Mouse (Mus musculus) midbrain, embryonic 16.5 days (tissue): ENCODE measurements around the gene Pnldc1. TPM values are rescaled to one million over a fixed set of nuclear protein-coding genes. Genes with fewer than 3 reads are reported as not detected.
A peak's percentile ranks its signal among the peaks of the same experiment; 100 is the strongest.
"Not testable (repeated sequence)": the region's sequence is repeated elsewhere in the genome, so short reads cannot be mapped to it uniquely, and the experiment has no call there.

ENCODE experiments used
- ATAC-seq: fragments of 200-750 bp; cut with Nextera tagmentation; 2 replicates; pipeline ENCODE4 v1.8.0; 2017; ENCODE audit warnings: moderate TSS enrichment
- H3K27ac ChIP-seq: fragments of 300-500 bp; sonication (generic); 2 replicates; pipeline ENCODE4 v1.5.1; 2014; ENCODE audit warnings: mild to moderate bottlenecking, low read length, mixed read lengths
- H3K27me3 ChIP-seq: fragments of 300-500 bp; sonication (generic); 2 replicates; pipeline ENCODE4 v1.6.1; 2014; ENCODE audit warnings: low read depth, low read length, mixed read lengths; ENCODE audit not compliant: control insufficient read depth, insufficient read depth
- H3K36me3 ChIP-seq: fragments of 300-500 bp; sonication (generic); 2 replicates; pipeline ENCODE4 v1.6.1; 2014; ENCODE audit warnings: mild to moderate bottlenecking, low read length, moderate library complexity, mixed read lengths; ENCODE audit not compliant: control insufficient read depth, insufficient read depth
- H3K4me1 ChIP-seq: fragments of 300-500 bp; sonication (generic); 2 replicates; pipeline ENCODE4 v1.6.1; 2014; ENCODE audit warnings: mild to moderate bottlenecking, low read length, mixed read lengths; ENCODE audit not compliant: control insufficient read depth, insufficient read depth
- H3K4me2 ChIP-seq: fragments of 300-500 bp; sonication (generic); 2 replicates; pipeline ENCODE4 v1.6.1; 2014; ENCODE audit warnings: mild to moderate bottlenecking, low read length, mixed read lengths
- H3K4me3 ChIP-seq: fragments of 300-500 bp; sonication (generic); 2 replicates; pipeline ENCODE4 v1.5.1; 2014; ENCODE audit warnings: low read depth, mild to moderate bottlenecking, low read length, moderate library complexity, mixed read lengths
- H3K9ac ChIP-seq: fragments of 300-500 bp; sonication (generic); 2 replicates; pipeline ENCODE4 v1.6.1; 2014; ENCODE audit warnings: low read depth, low read length, mixed read lengths
- H3K9me3 ChIP-seq: fragments of 300-500 bp; sonication (generic); replicated peaks from 2 replicates; pipeline ENCODE4 v1.6.1; 2014; ENCODE audit warnings: mild to moderate bottlenecking, low read length, mixed read lengths; ENCODE audit not compliant: control insufficient read depth, poor library complexity, severe bottlenecking
- WGBS: fragments of 180-500 bp; shearing (Covaris S2); extraction: QIAGEN DNeasy Blood & Tissue Kit; methylation state at CpG from one replicate; pipeline ENCODE4 v1.1.7; 2014; 5-methylcytosine and 5-hydroxymethylcytosine counted together
- polyA plus RNA-seq: library from polyadenylated mRNA; unstranded; fragments of >200 nt; fragmentation: Nextera tagmentation; extraction: Ambion mirVana; gene quantifications from 2 replicates; pipeline ENCODE4 v1.2.1, GENCODE M21; 2015

Pnldc1 gene
- polyA plus RNA-seq, 1 experiment from 2014 or later: 0.75 TPM

DNA sequence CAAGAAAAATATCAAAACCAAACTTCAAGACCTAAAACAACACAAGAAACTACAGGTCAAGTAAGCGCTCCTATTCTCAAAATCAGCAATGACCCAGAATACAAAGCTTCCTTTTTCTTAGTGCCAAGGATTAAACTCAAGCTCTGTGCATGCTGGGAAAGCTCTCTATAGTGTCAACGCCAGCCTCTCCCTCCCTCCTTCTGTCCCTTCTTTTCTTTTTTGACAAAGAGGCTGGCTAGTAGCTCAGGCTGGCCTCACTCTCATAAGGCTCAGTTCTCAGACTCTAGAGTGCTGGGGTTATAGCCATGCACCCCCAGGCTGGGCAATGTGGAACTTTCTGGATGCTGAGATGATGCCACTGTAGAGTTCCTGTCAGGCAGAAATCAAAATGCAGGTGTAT lies 28.0 kb upstream of the Pnldc1 start:
- no peak for ATAC-seq
- Histone ChIP-seq H3K27me3 (no peaks in the 10 kb centered on the region), H3K4me2 (no peak overlapping the region), H3K4me3 (no peak overlapping the region), H3K4me1 (no peaks in the 10 kb centered on the region), H3K36me3 (peaks cover 6% of the 10 kb centered on the region; the same call in 1 of the 2 replicates), H3K27ac (no peak overlapping the region), H3K9ac (no peak overlapping the region), H3K9me3 (no peaks in the 10 kb centered on the region)
- 17% methylated on average over 2 of the region's 2 CpGs for WGBS

DNA sequence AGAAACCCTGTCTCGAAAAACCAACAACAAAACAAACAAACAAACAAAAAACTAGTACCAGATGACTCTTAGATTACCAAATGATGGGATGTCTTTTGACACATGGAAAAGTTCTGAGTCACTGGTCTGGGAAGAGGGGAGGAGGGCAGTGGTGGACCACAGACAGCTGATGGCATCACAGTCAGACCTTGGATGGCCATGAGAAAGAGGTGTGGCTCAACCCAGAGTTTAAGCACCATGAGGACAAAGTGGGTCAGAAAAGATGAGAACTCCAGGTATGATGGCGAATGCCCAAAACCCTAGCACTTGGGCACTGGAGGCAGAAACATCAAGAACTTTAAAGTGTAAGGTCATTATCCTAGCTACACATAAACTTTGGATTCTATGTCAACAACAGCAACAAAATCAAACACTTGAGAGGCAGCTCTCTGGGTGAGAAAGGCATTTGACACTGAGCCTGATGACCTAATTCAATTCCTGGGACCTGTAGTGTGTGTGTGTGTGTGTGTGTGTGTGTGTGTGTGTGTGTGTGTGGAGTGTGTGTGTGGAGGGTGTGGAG lies 27.5 kb upstream of the Pnldc1 start:
- H3K4me2 ChIP-seq: no peak overlapping the region
- H3K9ac ChIP-seq: no peak overlapping the region
- no peak for ATAC-seq
- H3K4me1 ChIP-seq: no peaks in the 10 kb centered on the region
- no peak overlapping the region for H3K27ac ChIP-seq
- 93% methylated on average over 2 of the region's 2 CpGs for WGBS
- H3K4me3 ChIP-seq: no peak overlapping the region
- no peaks in the 10 kb centered on the region for H3K9me3 ChIP-seq
- H3K36me3 ChIP-seq: peaks cover 3% of the 10 kb centered on the region; the same call in 1 of the 2 replicates
- H3K27me3 ChIP-seq: no peaks in the 10 kb centered on the region

DNA sequence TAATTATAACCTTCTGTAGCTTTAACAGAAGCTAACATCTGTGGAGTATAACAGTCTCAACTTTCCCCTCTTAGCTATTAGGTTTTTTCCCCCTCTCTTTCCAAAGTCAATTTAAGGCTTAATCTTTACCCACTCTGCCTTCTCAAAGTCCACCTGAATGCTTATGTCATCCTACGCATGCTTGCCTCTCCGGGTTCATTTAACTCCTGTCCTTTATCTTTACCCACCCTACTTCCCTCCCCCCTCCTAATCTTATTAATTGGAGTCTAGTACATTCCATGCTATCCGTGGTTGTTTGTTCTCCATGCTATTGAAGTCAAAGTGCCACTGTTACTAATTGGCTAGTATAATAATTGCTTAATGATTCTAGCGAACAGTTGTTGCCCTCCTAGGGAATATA lies 25.7 kb upstream of the Pnldc1 start:
- Histone ChIP-seq H3K4me3 (no peak overlapping the region), H3K27me3 (no peaks in the 10 kb centered on the region), H3K9ac (no peak overlapping the region), H3K4me1 (no peaks in the 10 kb centered on the region), H3K4me2 (no peak overlapping the region), H3K27ac (no peak overlapping the region), H3K36me3 (no peaks in the 10 kb centered on the region), H3K9me3 (no peaks in the 10 kb centered on the region)
- no peak for ATAC-seq
- 42% methylated on average over 4 of the region's 4 CpGs for WGBS

DNA sequence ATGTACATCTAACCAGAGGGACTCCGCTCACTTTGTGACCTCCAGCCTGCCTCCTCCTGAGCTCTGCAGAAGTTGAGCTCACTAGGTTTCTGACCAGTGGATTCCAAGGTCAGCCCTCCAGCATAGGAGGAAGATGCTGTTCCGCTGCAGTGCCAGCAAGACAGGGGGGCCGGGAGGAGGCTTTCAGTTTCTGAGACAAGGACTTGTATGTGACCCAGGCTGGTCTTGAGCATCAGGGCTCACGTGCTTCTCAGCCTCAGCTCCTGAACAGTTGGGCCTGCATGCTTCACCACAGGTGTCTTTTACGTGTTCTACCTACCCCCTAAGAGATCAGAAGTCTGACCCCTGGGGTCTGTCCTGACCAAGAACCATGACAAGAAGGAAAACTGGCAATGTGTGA lies 21.5 kb upstream of the Pnldc1 start:
- H3K4me3 ChIP-seq, H3K36me3 ChIP-seq, ATAC-seq, H3K27me3 ChIP-seq, H3K4me1 ChIP-seq, H3K9me3 ChIP-seq, H3K27ac ChIP-seq, H3K4me2 ChIP-seq, H3K9ac ChIP-seq: not testable (repeated sequence)
- WGBS: 92% methylated on average over 5 of the region's 5 CpGs

DNA sequence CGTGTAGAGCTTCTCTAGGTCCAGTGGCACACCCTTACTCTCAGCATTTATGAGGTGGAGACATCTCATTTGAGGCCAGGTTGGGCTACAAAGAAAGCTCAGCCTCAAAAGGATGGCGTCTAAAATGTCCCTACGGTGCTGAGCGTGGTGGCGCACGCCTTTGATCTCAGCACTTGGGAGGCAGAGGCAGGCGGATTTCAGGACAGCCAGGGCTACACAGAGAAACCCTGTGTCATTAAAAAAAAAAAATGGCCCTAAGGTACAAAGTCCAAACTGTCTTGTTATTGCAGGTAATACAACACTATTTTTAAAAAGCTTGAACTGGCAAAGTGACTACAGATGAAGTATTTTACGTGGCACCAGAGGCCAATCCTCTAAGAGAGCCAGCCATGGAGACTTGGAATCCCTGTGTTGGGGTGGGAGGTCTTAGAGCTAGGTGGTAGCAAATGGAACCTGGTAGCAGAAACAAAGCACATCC lies 15.7 kb upstream of the Pnldc1 start:
- no peak overlapping the region for H3K27ac ChIP-seq
- no peaks in the 10 kb centered on the region for H3K27me3 ChIP-seq
- H3K9ac ChIP-seq: no peak overlapping the region
- WGBS: 87% methylated on average over 8 of the region's 8 CpGs
- no peak overlapping the region for H3K4me3 ChIP-seq
- H3K4me1 ChIP-seq: no peaks in the 10 kb centered on the region
- H3K4me2 ChIP-seq: no peak overlapping the region
- H3K9me3 ChIP-seq: no peaks in the 10 kb centered on the region
- H3K36me3 ChIP-seq: peaks cover 44% of the 10 kb centered on the region
- no peak for ATAC-seq

DNA sequence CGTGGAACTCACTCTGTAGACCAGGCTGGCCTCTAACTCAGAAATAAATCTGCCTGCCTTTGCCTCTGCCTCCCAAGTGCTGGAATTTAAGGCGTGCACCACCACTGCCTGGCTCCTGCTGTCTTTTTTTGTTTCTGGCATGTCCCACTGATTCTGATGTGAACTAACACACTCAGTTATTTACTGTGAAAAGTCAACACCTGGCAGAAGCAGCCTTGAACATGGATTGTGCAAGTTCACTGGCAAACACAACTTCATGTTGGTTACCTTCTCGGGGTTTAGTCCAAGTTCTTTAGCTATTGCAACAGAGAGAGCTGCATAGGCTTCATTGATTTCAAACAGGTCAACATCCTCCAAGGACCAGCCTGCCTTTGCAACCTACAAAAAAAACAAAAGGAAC lies 15.0 kb upstream of the Pnldc1 start:
- no peak overlapping the region for H3K9ac ChIP-seq
- peaks cover 50% of the 10 kb centered on the region for H3K36me3 ChIP-seq
- no peak overlapping the region for H3K4me3 ChIP-seq
- H3K9me3 ChIP-seq: no peaks in the 10 kb centered on the region
- ATAC-seq: no peak
- no peaks in the 10 kb centered on the region for H3K27me3 ChIP-seq
- no peak overlapping the region for H3K27ac ChIP-seq
- no peak overlapping the region for H3K4me2 ChIP-seq
- 87% methylated on average over 3 of the region's 3 CpGs for WGBS
- H3K4me1 ChIP-seq: no peaks in the 10 kb centered on the region

DNA sequence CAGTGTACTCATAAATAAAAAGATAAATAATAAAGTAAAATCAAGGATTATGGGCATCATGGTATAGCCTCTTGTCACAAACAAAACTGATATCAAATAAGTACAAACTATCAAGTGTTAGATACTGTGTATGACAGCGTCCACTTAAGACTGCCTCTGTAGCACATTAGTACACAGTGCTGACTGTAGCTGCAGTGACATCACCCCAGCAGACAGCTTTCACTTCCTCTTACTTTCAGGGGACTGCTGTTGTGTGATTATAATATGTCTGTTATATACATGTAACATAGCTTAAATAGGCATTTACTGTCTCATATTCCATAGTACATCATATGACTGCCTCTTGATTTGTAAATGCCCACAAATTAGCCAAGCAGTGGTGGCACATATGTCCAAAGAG lies 11.0 kb upstream of the Pnldc1 start:
- Histone ChIP-seq H3K4me2 (no peak overlapping the region), H3K9me3 (no peaks in the 10 kb centered on the region), H3K27ac (no peak overlapping the region), H3K4me1 (peaks cover 8% of the 10 kb centered on the region), H3K27me3 (no peaks in the 10 kb centered on the region), H3K4me3 (no peak overlapping the region), H3K9ac (no peak overlapping the region), H3K36me3 (peaks cover 55% of the 10 kb centered on the region)
- no peak for ATAC-seq
- 97% methylated on average over 1 of the region's 1 CpGs for WGBS

DNA sequence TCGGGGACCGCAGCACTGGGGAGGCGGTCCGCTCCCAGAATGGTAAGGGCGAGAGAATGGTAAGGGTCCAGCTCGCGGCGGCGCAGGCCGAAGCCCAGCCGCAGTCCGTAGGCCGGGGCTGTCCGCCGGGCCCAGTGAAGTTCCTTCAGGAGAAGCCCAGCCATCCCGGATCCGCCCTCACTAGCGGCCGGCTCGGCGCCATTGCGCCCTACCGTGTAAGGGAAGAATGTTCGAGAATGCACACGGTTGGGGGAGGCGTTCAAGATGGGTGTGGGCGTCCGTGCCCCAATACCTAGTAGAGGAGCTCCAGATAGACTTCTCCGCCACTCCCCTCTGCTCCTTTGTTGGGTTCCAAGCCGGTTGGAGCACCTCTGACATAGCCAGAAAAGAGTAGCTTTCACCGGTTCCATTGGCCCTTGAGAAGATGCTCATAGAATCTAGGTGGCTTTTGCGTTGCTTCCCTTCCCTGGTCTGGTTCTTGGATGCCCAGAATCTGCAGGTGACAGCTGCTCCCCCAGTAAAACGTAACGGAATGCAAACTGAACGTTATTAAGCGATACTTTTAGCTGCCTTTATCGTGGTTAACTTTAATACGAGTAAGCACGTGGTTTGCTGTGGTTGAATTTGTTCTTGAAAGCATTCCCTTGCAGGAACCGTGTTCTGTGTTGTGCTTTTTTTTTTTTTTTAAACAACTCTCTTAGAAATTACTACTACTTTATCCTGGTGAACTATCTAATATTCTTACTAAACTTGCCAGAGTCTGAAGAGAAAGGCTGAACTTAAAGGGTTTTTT lies 6.8 kb upstream of the Pnldc1 start:
- Histone ChIP-seq H3K9me3 (no peaks in the 10 kb centered on the region), H3K9ac (peak overlapping the region; percentile 84), H3K4me3 (peak overlapping the region; percentile 67), H3K27me3 (no peaks in the 10 kb centered on the region), H3K27ac (peak overlapping the region; percentile 80), H3K4me2 (peak overlapping the region; percentile 90), H3K4me1 (peaks cover 16% of the 10 kb centered on the region), H3K36me3 (peaks cover 38% of the 10 kb centered on the region)
- under 1% methylated on average over 40 of the region's 40 CpGs for WGBS
- peak; percentile 67 for ATAC-seq

DNA sequence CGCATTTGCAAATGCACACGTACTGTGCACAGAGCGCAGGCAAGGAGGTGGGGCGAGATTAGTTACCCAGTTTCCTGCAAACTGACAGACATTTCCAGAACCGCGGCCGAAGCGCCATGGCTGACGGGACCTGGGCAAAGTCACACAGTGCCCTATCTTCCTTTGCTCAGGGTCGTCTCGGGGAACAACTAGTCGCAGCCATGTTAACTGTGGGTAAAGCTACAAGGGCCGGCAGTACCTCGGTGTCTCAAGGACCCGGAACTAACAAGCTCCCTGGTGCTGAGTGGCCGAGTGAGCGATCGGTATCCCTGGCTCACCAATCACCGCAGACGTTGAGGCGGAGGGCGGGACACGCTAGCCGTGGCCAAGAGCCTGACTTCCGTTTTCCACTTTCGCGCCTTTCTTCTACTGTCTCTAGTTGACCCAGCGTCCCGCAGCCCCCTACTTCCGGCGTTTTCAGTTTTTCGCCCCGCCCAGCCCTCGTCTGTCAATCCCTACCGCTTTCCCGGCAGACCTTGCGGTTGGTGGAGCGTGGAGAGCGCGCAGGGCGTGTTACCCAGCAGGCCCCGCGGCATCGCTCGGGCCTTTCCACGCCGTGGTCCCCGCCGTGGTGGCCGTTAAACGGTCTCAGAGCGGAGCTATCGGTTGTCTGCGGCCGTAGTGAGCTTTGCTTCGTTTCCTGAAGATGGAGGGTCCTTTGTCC lies 6.0 kb upstream of the Pnldc1 start, which contains the start of gene Mrpl18:
TSS of gene Mrpl18 (minus strand) at position 465 of the 703 bp plus-strand sequence.
- H3K9ac ChIP-seq: peak within 1 kb of the TSS; percentile 84
- peak within 1 kb of the TSS; percentile 91 for H3K4me2 ChIP-seq
- under 1% methylated on average over 56 of the region's 56 CpGs for WGBS
- no peaks in the 10 kb centered on the region for H3K27me3 ChIP-seq
- peak within 1 kb of the TSS; percentile 67 for H3K4me3 ChIP-seq
- peaks cover 34% of the 10 kb centered on the region for H3K36me3 ChIP-seq
- ATAC-seq: peak; percentile 99
- H3K4me1 ChIP-seq: peaks cover 16% of the 10 kb centered on the region
- H3K9me3 ChIP-seq: no peaks in the 10 kb centered on the region
- peak within 1 kb of the TSS; percentile 82 for H3K27ac ChIP-seq
